Comparison of ENCODE assay signal across 8 mouse cellular contexts in genomic region chr11:85844144-85844965, GRCm38 (mm10). TPM values are rescaled to one million over a fixed set of nuclear protein-coding genes. Genes with fewer than 3 reads are reported as not detected.
DNase-seq lines count a peak whose midpoint lies in the region; ATAC-seq lines count a peak whose summit lies in the region.

No protein-coding gene starts in this region.

- DNase-seq in adrenal gland, adult 18-20 months (ENCODE audit: low spot score in 2 of 2) = peak; percentile 94 to 95
- peak; percentile 94 for DNase-seq in embryo, embryonic 10.5 days (ENCODE audit: low spot score)
- DNase-seq in gastrocnemius, postnatal 14 days = peak; percentile 91
- peak; percentile 97 for DNase-seq in intestine, embryonic 14.5 days (ENCODE audit: low spot score)
- peak; percentile 69 to 70 for DNase-seq in left cerebral cortex, postnatal 25 days (ENCODE audit: low spot score in 2 of 2)
- peak; percentile 65 for DNase-seq in right cerebral cortex, postnatal 25 days
- peak; percentile 91 for DNase-seq in urinary bladder, postnatal 25 days (ENCODE audit: low spot score)

- peak overlapping the region; percentile 78 for H3K27ac ChIP-seq in intestine, embryonic 14.5 days (ENCODE audit: low read depth)

- ATAC-seq in intestine, embryonic 14.5 days (replicated peaks; ENCODE audit: low FRiP score, low TSS enrichment, low read depth) = peak; percentile 69
- ATAC-seq in megakaryocyte progenitor cell, adult 5-6 weeks (replicated peaks; ENCODE audit: poor library complexity) = peak; percentile 43

- H3K4me2 ChIP-seq in intestine, embryonic 14.5 days (ENCODE audit: low read length) = peak overlapping the region; percentile 84

- H3K9ac ChIP-seq in intestine, embryonic 14.5 days (ENCODE audit: low read length) = peak overlapping the region; percentile 52

- H3K4me3 ChIP-seq in intestine, embryonic 14.5 days (ENCODE audit: low read depth, low read length) = peak overlapping the region; percentile 50

- peaks cover 46% of the 10 kb centered on the region for H3K27me3 ChIP-seq in intestine, embryonic 14.5 days (replicated peaks; ENCODE audit: control insufficient read depth, insufficient read depth, low read length)

- H3K36me3 ChIP-seq in intestine, embryonic 14.5 days (ENCODE audit: control insufficient read depth, insufficient read depth, low read length) = no peaks in the 10 kb centered on the region

- peaks cover 16% of the 10 kb centered on the region for H3K4me1 ChIP-seq in intestine, embryonic 14.5 days (replicated peaks; ENCODE audit: control insufficient read depth, insufficient read depth, low read length)

- intact Hi-C loops in gastrocnemius, postnatal 14 days (cut with DNase I; ENCODE audit: low total_unique reads) = no loop called here
- intact Hi-C loops in left cerebral cortex, postnatal 25 days (cut with DNase I) = loop anchor here (2.0 to 5.0 kb wide), 5 partner anchors 222 to 462 kb away; no protein-coding TSS in a partner anchor

- no peaks in the 10 kb centered on the region for H3K9me3 ChIP-seq in intestine, embryonic 14.5 days (ENCODE audit: control insufficient read depth, low read length)

- WGBS in intestine, embryonic 14.5 days = under 1% methylated on average over 54 of the region's 54 CpGs

RNA-seq across cellular contexts. Expression of gene Gm11444, which starts 5.8 kb away (rescaled TPM):
- total RNA-seq in adrenal gland, adult 18-20 months (2021) = not detected
- not detected for total RNA-seq in gastrocnemius, postnatal 14 days (2021)
- not detected in 2 replicates for polyA plus RNA-seq in intestine, embryonic 14.5 days (2014; fragmentation: Nextera tagmentation; extraction: Ambion mirVana)
- total RNA-seq in left cerebral cortex, postnatal 25 days (2021) = not detected
- not detected in 2 replicates for total RNA-seq in megakaryocyte progenitor cell, adult 5-6 weeks (2015)
- total RNA-seq in megakaryocyte progenitor cell, adult 5-6 weeks (2017) = not detected in 2 replicates

RNA-seq across cellular contexts. Expression of gene Tbx2, which starts 12.0 kb away (rescaled TPM):
- 10 to 100 TPM; 14.5 to 17.7 TPM for total RNA-seq in adrenal gland, adult 18-20 months (2021)
- total RNA-seq in gastrocnemius, postnatal 14 days (2021) = 10 to 100 TPM in 1 of 2 experiments, 1 to 10 TPM in 1; 9.7 to 10.1 TPM
- 7.2 and 7.7 TPM in 2 replicates for polyA plus RNA-seq in intestine, embryonic 14.5 days (2014; fragmentation: Nextera tagmentation; extraction: Ambion mirVana)
- total RNA-seq in left cerebral cortex, postnatal 25 days (2021) = 1 to 10 TPM; 1.8 to 2.2 TPM
- total RNA-seq in megakaryocyte progenitor cell, adult 5-6 weeks (2015) = 0.10 TPM in 1 of 2 replicates, not detected in the other
- total RNA-seq in megakaryocyte progenitor cell, adult 5-6 weeks (2017) = not detected in 2 replicates

RNA-seq across cellular contexts. Expression of gene Tbx4, which starts 41.9 kb away (rescaled TPM):
- total RNA-seq in adrenal gland, adult 18-20 months (2021) = not detected
- 1 to 10 TPM; 1.7 to 2.6 TPM for total RNA-seq in gastrocnemius, postnatal 14 days (2021)
- polyA plus RNA-seq in intestine, embryonic 14.5 days (2014; fragmentation: Nextera tagmentation; extraction: Ambion mirVana) = not detected in 2 replicates
- total RNA-seq in left cerebral cortex, postnatal 25 days (2021) = under 1 TPM; 0.23 to 0.32 TPM
- total RNA-seq in megakaryocyte progenitor cell, adult 5-6 weeks (2015) = not detected in 2 replicates
- not detected in 2 replicates for total RNA-seq in megakaryocyte progenitor cell, adult 5-6 weeks (2017)

Comparison
In these comparisons a context has a peak if more than half of its experiments do, and no peak if none do; other contexts are left out.
1. Peak in every context shown above with its lines: DNase-seq, ATAC-seq, H3K4me3 ChIP-seq and H3K27ac ChIP-seq.